Mouse (Mus musculus): ENCODE measurements around the gene Dusp3. TPM values are rescaled to one million over a fixed set of nuclear protein-coding genes. Genes with fewer than 3 reads are reported as not detected.
"Not testable (repeated sequence)": the region's sequence is repeated elsewhere in the genome, so short reads cannot be mapped to it uniquely, and the experiment has no call there.

Dusp3 gene
- total RNA-seq, 1 experiment from 2014 or later, result 103 TPM

DNA sequence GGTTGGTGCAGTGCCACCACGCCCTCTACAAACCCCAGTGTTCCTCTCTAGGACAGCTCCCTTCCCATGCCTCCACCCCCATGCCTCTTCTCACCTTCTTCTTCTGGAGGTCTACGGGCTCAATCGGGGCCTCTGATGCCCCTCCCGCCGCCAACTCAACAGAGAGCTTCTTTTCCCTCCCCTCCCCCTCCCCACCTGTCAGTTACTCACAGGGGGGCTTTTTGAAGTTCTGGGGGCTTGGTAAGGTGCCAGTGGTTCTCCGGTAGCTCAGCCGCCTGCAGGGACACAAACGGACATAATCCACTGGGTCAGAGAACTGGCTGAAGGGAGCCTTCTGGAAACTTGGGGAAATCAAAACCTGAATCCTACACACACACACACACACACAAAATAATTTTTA is 24.7 kb upstream of the Dusp3 start:
- DNase-seq, result no peak

- no peak for DNase-seq
Measured at GRCm38 (mm10) chr11:102010140-102010539, 23.3 kb upstream of the Dusp3 start.

DNA sequence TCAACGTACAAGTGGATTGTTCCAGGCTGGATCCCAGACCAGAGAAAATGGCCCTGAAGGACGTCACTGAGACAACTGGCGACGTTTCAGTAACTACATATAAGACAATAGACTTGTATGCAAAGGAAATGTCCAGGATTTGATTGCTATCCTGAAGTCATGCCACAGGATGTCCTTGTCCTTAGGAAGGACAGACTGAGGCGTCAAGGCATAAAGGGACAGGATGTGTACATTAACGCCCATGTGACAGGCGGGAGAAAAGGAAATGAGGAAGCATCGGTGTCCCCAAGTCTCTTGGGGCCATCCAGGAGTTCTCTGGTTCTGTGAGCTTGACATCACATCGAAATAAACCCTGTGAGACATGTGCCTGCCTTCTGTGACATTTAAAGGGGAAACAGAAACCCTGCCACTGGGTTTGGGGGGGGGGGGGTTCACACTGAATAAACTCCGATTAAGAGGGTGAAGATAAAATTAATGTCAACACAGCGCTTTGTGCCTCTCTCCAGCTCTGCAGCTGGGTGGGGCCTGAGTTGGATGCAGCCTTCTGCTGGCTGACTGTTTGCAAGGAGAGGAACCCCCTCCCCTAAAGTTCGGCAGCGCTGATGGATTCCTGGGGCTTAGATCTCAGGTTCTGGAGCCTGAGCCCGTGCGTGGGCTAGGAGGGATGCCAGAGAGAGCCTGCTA is 22.3 kb upstream of the Dusp3 start:
- no peak for DNase-seq

GRCm38 (mm10) chr11:102008372-102008771 is 21.6 kb upstream of the Dusp3 start:
- no peak for DNase-seq

DNA sequence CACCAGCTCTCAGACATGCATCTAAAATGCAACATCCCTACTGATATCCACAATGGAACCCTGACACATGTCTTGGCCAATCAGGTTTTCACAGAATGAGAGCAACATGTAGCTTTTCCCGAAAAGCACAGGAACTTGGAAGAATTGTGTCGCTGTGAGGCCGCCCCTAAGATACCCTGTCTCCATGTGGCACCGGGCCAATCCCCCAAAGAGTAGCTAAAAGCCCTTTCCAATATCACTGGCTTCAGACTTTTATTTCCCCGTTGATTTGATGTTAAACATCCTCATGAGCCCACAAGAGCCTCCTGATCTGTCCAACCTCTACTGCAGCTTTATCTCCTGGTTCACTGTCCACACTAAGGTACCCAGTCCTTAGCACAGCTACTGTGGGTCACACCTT is 19.9 kb upstream of the Dusp3 start:
- no peak for DNase-seq

GRCm38 (mm10) chr11:102006271-102006670 is 19.5 kb upstream of the Dusp3 start:
- DNase-seq, result peak; percentile 34

- no peak for DNase-seq
Measured at GRCm38 (mm10) chr11:102004251-102004650, 17.4 kb upstream of the Dusp3 start.

DNA sequence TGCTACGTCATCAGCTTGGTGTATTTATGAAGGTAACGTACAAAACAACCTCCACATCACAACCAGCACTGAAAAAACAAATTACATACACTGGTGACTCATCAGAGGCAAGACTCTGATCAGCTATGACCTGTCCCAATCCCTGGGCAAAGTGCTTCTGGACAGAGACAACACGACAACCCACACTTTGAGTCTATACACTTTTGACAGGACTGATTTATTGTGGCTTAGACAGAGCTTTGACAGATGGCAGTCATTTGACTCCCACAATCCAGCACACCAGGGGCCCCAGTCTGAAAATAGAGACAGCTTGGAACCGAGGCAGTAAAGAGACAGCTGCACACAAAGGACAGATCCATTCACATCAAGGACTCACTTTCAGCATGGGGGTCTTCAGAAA is 12.7 kb upstream of the Dusp3 start:
- no peak for DNase-seq

- no peak for DNase-seq
Measured at GRCm38 (mm10) chr11:101998258-101998657, 11.4 kb upstream of the Dusp3 start.

GRCm38 (mm10) chr11:101995938-101996337 is 9.1 kb upstream of the Dusp3 start:
- DNase-seq, result no peak

- DNase-seq, result no peak
Measured at GRCm38 (mm10) chr11:101994100-101994499, 7.3 kb upstream of the Dusp3 start.

DNA sequence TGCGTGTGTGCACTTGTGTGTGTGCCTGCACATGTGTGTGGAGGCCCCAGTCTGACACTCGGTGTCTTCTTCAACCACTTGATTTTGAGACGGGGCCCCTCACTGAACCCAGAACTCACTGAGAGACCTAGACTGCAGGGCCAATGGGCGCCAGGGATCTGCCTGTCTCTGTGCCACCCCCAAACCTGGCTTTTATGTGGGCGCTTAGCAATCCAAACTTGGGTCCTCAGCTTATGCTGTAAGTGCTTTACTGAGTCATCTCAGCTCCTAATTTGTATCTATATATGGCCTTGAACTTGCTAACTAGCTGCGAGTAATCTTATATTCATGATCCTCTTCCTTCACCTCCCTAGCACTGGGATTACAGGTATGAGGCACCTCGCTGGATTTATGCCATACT is 5.6 kb upstream of the Dusp3 start:
- no peak for DNase-seq

- no peak for DNase-seq
Measured at GRCm38 (mm10) chr11:101991813-101992212, 5.0 kb upstream of the Dusp3 start.

GRCm38 (mm10) chr11:101990244-101990643 is 3.4 kb upstream of the Dusp3 start:
- DNase-seq, result no peak

DNA sequence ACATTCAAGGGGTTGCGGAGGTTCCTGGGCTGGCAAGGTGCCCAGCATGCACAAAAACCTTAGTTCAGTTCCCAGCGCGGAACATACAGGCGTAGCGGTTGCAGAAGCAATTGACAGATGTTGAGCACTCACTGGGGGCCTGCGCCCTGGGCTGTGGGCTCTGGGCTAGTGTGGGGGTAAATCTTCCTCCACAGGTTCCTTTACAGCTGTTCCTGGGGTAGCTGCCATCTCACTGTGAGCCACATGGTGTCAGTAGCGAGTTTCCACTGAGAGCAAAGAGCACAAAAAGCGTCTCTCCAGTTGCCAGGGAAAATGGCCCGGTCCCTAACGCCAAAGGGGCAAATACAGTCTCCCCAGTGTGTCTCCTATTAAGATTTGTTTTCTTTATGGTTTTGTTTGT is 823 bp downstream of the Dusp3 start:
- peak; percentile 89 for DNase-seq

DNA sequence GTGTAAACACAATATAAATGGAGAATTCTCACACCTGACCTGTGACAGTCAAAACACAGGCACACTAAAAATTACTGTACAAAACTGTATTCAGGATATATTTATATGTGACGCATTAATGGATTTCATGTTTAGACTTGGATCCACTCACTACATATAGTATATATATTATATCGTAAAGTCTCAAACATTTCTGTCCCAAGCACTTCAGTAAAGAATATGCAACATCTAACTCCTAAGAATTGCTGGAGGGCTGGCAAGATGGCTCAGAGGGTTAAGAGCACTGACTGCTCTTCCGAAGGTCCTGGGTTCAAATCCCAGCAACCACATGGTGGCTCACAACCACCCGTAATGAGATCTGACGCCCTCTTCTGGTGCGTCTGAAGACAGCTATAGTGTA is 1.4 kb downstream of the Dusp3 start:
- DNase-seq, result not testable (repeated sequence)

GRCm38 (mm10) chr11:101984054-101985025 is 2.5 kb downstream of the Dusp3 start, which contains the start of gene Cfap97d1:
Cfap97d1 (plus strand) TSS chr11:101984279.
- DNase-seq, result peak; percentile 95

DNA sequence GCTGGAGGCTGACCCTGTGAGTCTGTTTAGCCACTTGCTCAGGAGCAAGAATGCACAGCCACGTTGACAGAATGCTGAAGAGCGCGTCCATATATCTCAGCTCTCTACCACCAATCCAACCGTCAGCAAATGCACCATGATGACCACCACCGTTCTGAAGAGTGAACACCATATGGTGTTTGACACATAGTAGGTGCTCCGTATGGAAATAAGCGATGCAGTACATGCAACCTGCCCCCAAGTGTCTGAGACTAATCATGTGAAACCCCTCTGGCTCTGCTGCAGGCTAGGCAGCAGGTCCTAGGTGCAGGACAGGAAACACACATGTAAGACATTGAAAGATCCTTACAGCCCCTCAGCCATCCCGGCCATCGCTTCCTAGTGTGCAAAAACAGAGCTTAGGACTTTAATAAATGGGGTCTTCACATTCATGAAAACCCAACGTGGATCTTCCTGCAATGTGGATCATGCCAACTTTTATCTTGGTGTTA is 3.3 kb downstream of the Dusp3 start:
- DNase-seq, result no peak

GRCm38 (mm10) chr11:101982981-101983411 is 3.8 kb downstream of the Dusp3 start:
- no peak for DNase-seq

DNA sequence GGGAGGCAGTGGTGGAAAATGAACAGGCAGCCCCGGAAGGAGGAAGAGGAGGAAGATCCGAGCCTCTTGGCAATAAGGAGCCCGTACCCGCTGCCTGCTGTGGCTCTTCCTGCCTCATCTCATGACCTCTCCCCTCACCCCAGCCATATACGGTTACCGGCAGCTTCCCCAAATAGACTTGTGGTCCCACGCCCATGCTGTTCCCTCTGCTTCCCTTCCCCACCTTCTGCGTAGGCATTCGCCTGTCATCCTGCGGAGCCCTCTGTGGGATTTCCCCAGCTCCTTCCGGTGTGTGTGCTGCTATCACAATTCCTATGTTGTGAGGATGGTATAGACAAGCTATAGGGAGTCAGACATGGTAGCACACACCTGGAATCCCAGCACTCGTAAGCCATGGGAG is 5.0 kb downstream of the Dusp3 start:
- DNase-seq, result no peak

DNA sequence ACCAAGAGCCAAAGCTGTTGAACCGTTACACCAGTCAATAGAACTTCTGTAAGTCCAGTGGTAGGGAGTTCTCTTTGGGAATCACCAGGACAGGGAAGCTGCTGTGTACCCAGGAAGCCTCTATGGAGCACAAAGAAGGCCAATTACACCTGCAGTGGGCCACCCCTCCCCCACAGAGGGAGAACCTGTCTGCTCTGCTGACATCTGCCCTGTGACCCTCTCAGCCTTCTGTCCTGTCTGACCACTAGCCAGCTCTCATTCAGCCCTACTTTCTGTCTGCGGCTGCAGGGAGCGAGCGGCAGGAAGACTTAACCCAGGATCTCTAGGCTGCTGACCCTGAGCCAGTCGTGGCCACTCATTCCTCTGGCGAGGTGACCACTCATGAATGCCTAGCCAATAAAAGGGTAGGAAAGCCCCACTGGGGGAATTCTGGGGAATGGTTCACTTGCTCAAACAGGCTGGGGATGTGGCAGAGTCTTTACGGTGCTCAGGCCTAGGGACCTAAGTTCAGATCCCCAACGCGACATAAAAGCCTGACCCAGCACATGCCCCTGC is 6.1 kb downstream of the Dusp3 start:
- DNase-seq, result no peak

GRCm38 (mm10) chr11:101979140-101979539 is 7.7 kb downstream of the Dusp3 start:
- no peak for DNase-seq

DNA sequence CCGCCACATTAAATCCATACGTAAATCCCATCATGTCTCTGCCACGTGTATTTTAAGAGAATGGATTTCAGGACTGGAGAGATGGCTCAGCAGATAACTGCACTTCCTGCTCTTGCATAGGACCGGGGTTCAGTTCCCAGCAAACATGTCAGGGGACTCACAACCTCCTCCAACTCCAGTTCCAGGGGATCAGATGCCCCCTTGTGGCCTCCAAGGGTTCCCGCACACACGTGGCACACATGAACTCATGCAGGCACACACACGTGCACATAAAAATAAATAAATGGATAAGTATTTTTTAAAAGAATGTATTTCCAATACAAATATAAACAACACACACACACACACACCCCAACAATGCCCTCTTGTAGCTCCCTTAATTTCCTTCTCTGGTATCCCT is 9.9 kb downstream of the Dusp3 start:
- DNase-seq, result no peak

All from adrenal gland, postnatal 14 days (tissue).